In genomic region chr8:120595963-120596362, GRCm38 (mm10) we compare ENCODE assay signal across 9 mouse cellular contexts. TPM values are rescaled to one million over a fixed set of nuclear protein-coding genes. Genes with fewer than 3 reads are reported as not detected.
DNase-seq lines count a peak whose midpoint lies in the region; ATAC-seq and TF ChIP-seq lines count a peak whose summit lies in the region.
"Had no signal": no experiment of that assay in that cellular context is flagged by ENCODE, and none has a peak within 500 bp of the region (broad histone marks: within the 10 kb centered on the region; RNA-seq: fewer than 3 reads in every experiment).

No protein-coding gene starts in this region.

- no peak overlapping the region for H3K4me2 ChIP-seq in hindbrain, embryonic 12.5 days (replicated peaks)
- H3K4me2 ChIP-seq: midbrain, embryonic 12.5 days had no signal

- H3K9ac ChIP-seq in hindbrain, embryonic 12.5 days: no peak overlapping the region
- no peak overlapping the region for H3K9ac ChIP-seq in ES-E14 (ENCODE audit: insufficient read depth, low read depth, low read length, poor library complexity, severe bottlenecking)
- H3K9ac ChIP-seq: midbrain, embryonic 12.5 days had no signal

- no peak for ATAC-seq in hindbrain, embryonic 12.5 days (ENCODE audit: low FRiP score)
- ATAC-seq in megakaryocyte-erythroid progenitor cell, adult 5-6 weeks (replicated peaks; ENCODE audit: low FRiP score, low TSS enrichment, poor library complexity, severe bottlenecking): peak; percentile 78

- peaks cover 21% of the 10 kb centered on the region for H3K4me1 ChIP-seq in hindbrain, embryonic 10.5 days (replicated peaks)
- peaks cover 14% of the 10 kb centered on the region for H3K4me1 ChIP-seq in hindbrain, embryonic 12.5 days
- peaks cover 0 to 8% of the 10 kb centered on the region in 2 experiments; a peak in 2 of 4 replicates for H3K4me1 ChIP-seq in ES-E14 (ENCODE audit: control insufficient read depth in 2 of 2, insufficient read depth in 2 of 2, low read length in 2 of 2, poor library complexity in 1 of 2)

- no peak overlapping the region for H3K27ac ChIP-seq in hindbrain, embryonic 10.5 days
- H3K27ac ChIP-seq in hindbrain, embryonic 12.5 days: no peak overlapping the region
- H3K27ac ChIP-seq in ES-E14 (ENCODE audit: insufficient read depth, low read depth, low read length, poor library complexity, severe bottlenecking): no peak overlapping the region
- H3K27ac ChIP-seq: midbrain, embryonic 12.5 days had no signal

- no peaks in the 10 kb centered on the region for H3K9me3 ChIP-seq in hindbrain, embryonic 10.5 days
- no peaks in the 10 kb centered on the region for H3K9me3 ChIP-seq in hindbrain, embryonic 12.5 days (replicated peaks)
- H3K9me3 ChIP-seq in ES-E14 (ENCODE audit: control insufficient read depth, insufficient read depth, low read depth, low read length): no peaks in the 10 kb centered on the region
- H3K9me3 ChIP-seq: midbrain, embryonic 12.5 days had no signal

- H3K4me3 ChIP-seq in hindbrain, embryonic 10.5 days: no peak overlapping the region
- no peak overlapping the region for H3K4me3 ChIP-seq in hindbrain, embryonic 12.5 days
- H3K4me3 ChIP-seq in ES-E14 (ENCODE audit: insufficient read depth in 1 of 2, low read depth in 1 of 2, low read length in 2 of 2, poor library complexity in 1 of 2, severe bottlenecking in 1 of 2): no peak overlapping the region
- H3K4me3 ChIP-seq: midbrain, embryonic 12.5 days had no signal

- 13% methylated on average over 5 of the region's 5 CpGs for WGBS in hindbrain, embryonic 10.5 days
- 11% methylated on average over 5 of the region's 5 CpGs for WGBS in hindbrain, embryonic 12.5 days

- H3K36me3 ChIP-seq in hindbrain, embryonic 10.5 days: no peaks in the 10 kb centered on the region
- H3K36me3 ChIP-seq in hindbrain, embryonic 12.5 days: no peaks in the 10 kb centered on the region
- no peaks in the 10 kb centered on the region for H3K36me3 ChIP-seq in ES-E14 (ENCODE audit: control insufficient read depth, insufficient read depth, low read length, poor library complexity, severe bottlenecking)
- H3K36me3 ChIP-seq: midbrain, embryonic 12.5 days had no signal

- H3K27me3 ChIP-seq in hindbrain, embryonic 10.5 days (ENCODE audit: insufficient read depth, poor library complexity, severe bottlenecking): peaks cover 19% of the 10 kb centered on the region
- H3K27me3 ChIP-seq in hindbrain, embryonic 12.5 days: peaks cover 5% of the 10 kb centered on the region; the same call in 1 of the 2 replicates

- peak; percentile 74 for DNase-seq in hindbrain, embryonic 10.5 days (ENCODE audit: low spot score)
- DNase-seq in 416B (ENCODE audit: low read depth) (peak; percentile 71), ES-E14 (ENCODE audit: low read depth, low spot score) (peak; percentile 68)
- DNase-seq in cerebellum, postnatal 10 days: peak; percentile 83 to 87
- DNase-seq in induced T-regulatory cell, adult 2 months (ENCODE audit: low read depth): peak; percentile 88
- DNase-seq in thymus, postnatal 25 days: peak; percentile 64

- in situ Hi-C loops in ES-E14 (cut with MboI; ENCODE audit: low sequenced_read_pairs in 2 of 2, unreplicated experiment in 2 of 2): no loop called here

TF ChIP-seq in ES-E14, 5 proteins besides CTCF, POLR2A, EP300 and RAD21:
- TF ChIP-seq ZC3H11A (IDR thresholded peaks at IDR 0.05; ENCODE audit: borderline replicate concordance, low read depth, low read length): peak; percentile 40; the same call in 1 of the 2 replicates
- no peak for TF ChIP-seq CHD2 (IDR thresholded peaks at IDR 0.05; ENCODE audit: low read depth, low read length)
TF ChIP-seq in ES-E14: peak in this region for 1.

RNA-seq across cellular contexts. Expression of gene Gins2, which starts 6.9 kb away (rescaled TPM):
- polyA plus RNA-seq in hindbrain, embryonic 10.5 days (2016; fragmentation: Nextera tagmentation; extraction: Ambion mirVana): 138 and 165 TPM in 2 replicates
- polyA plus RNA-seq in hindbrain, embryonic 12.5 days (2016; fragmentation: Nextera tagmentation; extraction: Ambion mirVana): 49.6 and 65.3 TPM in 2 replicates
- total RNA-seq in ES-E14 (2012; rRNA removed): 47.0 and 56.2 TPM in 2 replicates
- total RNA-seq in megakaryocyte-erythroid progenitor cell, adult 5-6 weeks (2014; fragmentation: Nextera tagmentation): 76.6 and 99.8 TPM in 2 replicates
- total RNA-seq in megakaryocyte-erythroid progenitor cell, adult 5-6 weeks (2017): 43.8 and 62.0 TPM in 2 replicates

RNA-seq across cellular contexts. Expression of gene 1190005I06Rik, which starts 51.5 kb away (rescaled TPM):
- polyA plus RNA-seq in hindbrain, embryonic 10.5 days (2016; fragmentation: Nextera tagmentation; extraction: Ambion mirVana): 2.8 and 4.7 TPM in 2 replicates
- polyA plus RNA-seq in hindbrain, embryonic 12.5 days (2016; fragmentation: Nextera tagmentation; extraction: Ambion mirVana): 6.9 and 7.2 TPM in 2 replicates
- 21.8 and 24.7 TPM in 2 replicates for total RNA-seq in ES-E14 (2012; rRNA removed)
- total RNA-seq in megakaryocyte-erythroid progenitor cell, adult 5-6 weeks (2014; fragmentation: Nextera tagmentation): not detected in 2 replicates
- not detected in 2 replicates for total RNA-seq in megakaryocyte-erythroid progenitor cell, adult 5-6 weeks (2017)

Comparison
In these comparisons a context has a peak if more than half of its experiments do, and no peak if none do; other contexts are left out.
1. RNA of gene 1190005I06Rik, which starts 51.5 kb away (total RNA-seq): 21.8 to 24.7 TPM in ES-E14; not detected in megakaryocyte-erythroid progenitor cell, adult 5-6 weeks; every median in the first group is over 10 times any median in the second.
2. Peak in every context shown above with its lines, with median percentiles within 50 percentile points of each other: DNase-seq.